Mouse (Mus musculus) C2C12 (cell line): Measurements from ENCODE around the gene Fam163b. TPM values are rescaled to one million over a fixed set of nuclear protein-coding genes. Genes with fewer than 3 reads are reported as not detected.

Experiments
- H3K27me3 ChIP-seq: one replicate; pipeline ENCODE4 v1.6.1; 2011; ENCODE audit not compliant: control insufficient read depth, insufficient read depth, insufficient read length
- H3K36me3 ChIP-seq: one replicate; pipeline ENCODE4 v1.6.1; 2011; ENCODE audit not compliant: control insufficient read depth, insufficient read depth
- H3K4me3 ChIP-seq: one replicate; pipeline ENCODE4 v1.5.1; 2011; ENCODE audit warnings: mild to moderate bottlenecking, control low read depth; ENCODE audit not compliant: poor library complexity, insufficient read depth, severe bottlenecking
- H3K79me2 ChIP-seq: one replicate; pipeline ENCODE4 v1.6.1; 2011; ENCODE audit not compliant: control insufficient read depth, insufficient read depth
- H3K79me3 ChIP-seq: one replicate; pipeline ENCODE4 v1.6.1; 2011; ENCODE audit warnings: low read depth, control low read depth
- H3ac ChIP-seq: one replicate; pipeline ENCODE3; 2011; ENCODE audit warnings: low read depth; ENCODE audit not compliant: control insufficient read depth, insufficient read length
- CEBPB ChIP-seq: IDR thresholded peaks from one replicate; pipeline ENCODE4 v1.6.1; 2011; ENCODE audit warnings: low read depth, mild to moderate bottlenecking, control low read depth, moderate library complexity
- CTCF ChIP-seq: IDR thresholded peaks from one replicate; pipeline ENCODE4 v1.5.1; 2011; ENCODE audit not compliant: control insufficient read depth, insufficient read depth, insufficient read length
- FOSL1 ChIP-seq: IDR thresholded peaks from one replicate; pipeline ENCODE4 v1.8.0; 2011; ENCODE audit warnings: mild to moderate bottlenecking, low read length; ENCODE audit not compliant: poor library complexity, insufficient read depth, severe bottlenecking
- MAX ChIP-seq: IDR thresholded peaks from one replicate; pipeline ENCODE4 v1.6.1; 2011; ENCODE audit warnings: mild to moderate bottlenecking, control low read depth
- MYOD1 ChIP-seq: IDR thresholded peaks from one replicate; pipeline ENCODE4 v1.6.1; 2011; ENCODE audit warnings: low read depth; ENCODE audit not compliant: control insufficient read depth, insufficient read length
- MYOG ChIP-seq: IDR thresholded peaks from one replicate; pipeline ENCODE4 v1.6.1; 2011; ENCODE audit not compliant: control insufficient read depth, insufficient read length; ENCODE audit errors: extremely low read depth
- USF1 ChIP-seq: IDR thresholded peaks from one replicate; pipeline ENCODE4 v1.6.1; 2011; ENCODE audit warnings: low read depth, mild to moderate bottlenecking, control low read depth, moderate library complexity
- polyA plus RNA-seq: library from polyadenylated mRNA; unstranded; fragments of >200 nt; fragmentation: generic; extraction: Trizol; gene quantifications from one replicate; pipeline ENCODE4 v1.2.1, GENCODE M21; 2012; ENCODE audit warnings: missing spikeins

The Fam163b gene
- polyA plus RNA-seq, 1 experiment = not detected

GRCm38 (mm10) chr2:27120241-27120641 is 22.1 kb downstream of the Fam163b start:
- no peak overlapping the region for H3ac ChIP-seq
- H3K27me3 ChIP-seq = peaks cover 81% of the 10 kb centered on the region
- H3K79me3 ChIP-seq = no peaks in the 10 kb centered on the region
- no peak overlapping the region for H3K4me3 ChIP-seq
- TF ChIP-seq CEBPB (no peak), MYOD1 (no peak), CTCF (no peak), MYOG (no peak), FOSL1 (no peak), MAX (no peak), USF1 (no peak)
- H3K36me3 ChIP-seq = no peaks in the 10 kb centered on the region
- H3K79me2 ChIP-seq = no peaks in the 10 kb centered on the region

DNA sequence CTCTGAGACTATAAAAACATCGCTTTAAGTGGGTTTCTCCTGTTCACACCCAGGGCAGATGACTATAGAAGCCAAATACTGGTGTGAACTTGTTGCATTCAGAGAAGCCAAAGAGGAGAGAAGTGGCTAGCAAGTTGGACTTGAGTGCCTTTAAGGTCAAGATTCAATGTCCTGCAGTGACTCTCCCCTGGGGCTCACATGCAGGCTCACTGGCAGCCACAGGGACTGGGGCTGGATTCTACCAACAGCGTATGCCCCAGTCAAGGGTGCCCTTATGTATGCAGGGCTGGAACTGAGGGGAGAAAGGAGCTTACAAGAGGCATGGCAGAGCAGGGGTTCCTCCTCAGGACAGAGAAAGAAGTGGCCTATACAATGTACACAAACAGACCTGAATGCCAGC is 22.5 kb downstream of the Fam163b start:
- Histone ChIP-seq H3K4me3 (no peak overlapping the region), H3K79me2 (no peaks in the 10 kb centered on the region), H3K27me3 (peaks cover 85% of the 10 kb centered on the region), H3ac (no peak overlapping the region), H3K36me3 (no peaks in the 10 kb centered on the region), H3K79me3 (no peaks in the 10 kb centered on the region)
- TF ChIP-seq MYOD1 (no peak), CEBPB (no peak), MYOG (no peak), MAX (no peak), USF1 (no peak), FOSL1 (no peak), CTCF (no peak)

GRCm38 (mm10) chr2:27118452-27118851 is 23.8 kb downstream of the Fam163b start:
- Histone ChIP-seq H3ac (no peak overlapping the region), H3K79me3 (no peaks in the 10 kb centered on the region), H3K36me3 (no peaks in the 10 kb centered on the region), H3K4me3 (no peak overlapping the region), H3K79me2 (no peaks in the 10 kb centered on the region), H3K27me3 (peaks cover 90% of the 10 kb centered on the region)
- no peak for TF ChIP-seq MYOG
- no peak for TF ChIP-seq CEBPB
- no peak for TF ChIP-seq FOSL1
- no peak for TF ChIP-seq USF1
- no peak for TF ChIP-seq MYOD1
- no peak for TF ChIP-seq CTCF
- no peak for TF ChIP-seq MAX

DNA sequence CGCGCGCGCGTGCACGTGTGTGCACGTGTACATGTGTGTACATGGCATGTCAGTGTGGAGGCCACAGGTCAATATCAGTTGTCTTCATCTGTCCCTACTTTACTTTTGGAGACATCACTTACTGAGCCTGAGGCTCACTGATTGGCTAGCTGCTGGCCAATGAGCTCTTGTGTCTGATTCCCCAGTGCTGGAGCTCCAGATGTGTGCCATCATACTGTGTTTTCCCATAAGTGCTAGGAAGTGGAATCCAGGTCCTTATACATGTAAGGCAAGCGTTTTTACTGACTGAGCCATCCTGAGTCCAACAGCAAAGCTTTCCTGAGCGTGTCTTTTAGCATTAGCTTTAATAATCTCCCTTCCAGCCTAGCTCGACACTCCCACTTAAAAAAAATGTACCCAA is 28.1 kb downstream of the Fam163b start:
- no peak overlapping the region for H3ac ChIP-seq
- TF ChIP-seq MYOG = no peak
- TF ChIP-seq FOSL1 = no peak
- TF ChIP-seq CTCF = no peak
- TF ChIP-seq CEBPB = no peak
- TF ChIP-seq USF1 = no peak
- no peak for TF ChIP-seq MYOD1
- TF ChIP-seq MAX = no peak
- H3K4me3 ChIP-seq = no peak overlapping the region
- H3K36me3 ChIP-seq = no peaks in the 10 kb centered on the region
- H3K79me2 ChIP-seq = no peaks in the 10 kb centered on the region
- H3K79me3 ChIP-seq = no peaks in the 10 kb centered on the region
- peaks cover 83% of the 10 kb centered on the region for H3K27me3 ChIP-seq

- no peak overlapping the region for H3K4me3 ChIP-seq
- no peaks in the 10 kb centered on the region for H3K36me3 ChIP-seq
- H3K27me3 ChIP-seq = peaks cover 80% of the 10 kb centered on the region
- no peaks in the 10 kb centered on the region for H3K79me2 ChIP-seq
- TF ChIP-seq FOSL1 (no peak), USF1 (no peak), CEBPB (no peak), CTCF (no peak), MAX (no peak), MYOD1 (no peak), MYOG (no peak)
- H3ac ChIP-seq = no peak overlapping the region
- H3K79me3 ChIP-seq = no peaks in the 10 kb centered on the region
Observed at GRCm38 (mm10) chr2:27112585-27112984, 29.7 kb downstream of the Fam163b start.

DNA sequence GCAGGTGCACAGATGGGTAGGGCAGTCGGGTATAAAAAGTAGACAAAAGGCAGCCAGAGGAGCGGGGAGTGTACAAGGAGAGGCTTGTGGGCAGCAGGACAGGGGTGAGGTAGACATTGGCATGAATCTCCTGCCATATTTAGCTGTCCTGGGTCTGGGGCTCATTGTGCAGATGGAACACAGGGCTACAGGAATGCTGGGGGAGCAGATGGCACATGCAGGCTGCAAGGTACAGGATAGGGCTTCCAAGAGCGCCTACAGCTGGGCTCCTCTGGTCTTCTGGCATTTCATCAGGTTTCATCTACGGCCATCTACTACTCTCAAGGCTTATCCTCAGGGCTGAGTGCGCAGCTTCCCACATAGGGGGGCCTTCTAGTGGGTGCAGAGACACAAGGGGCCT is 33.2 kb downstream of the Fam163b start:
- Histone ChIP-seq H3K36me3 (no peaks in the 10 kb centered on the region), H3K27me3 (peaks cover 65% of the 10 kb centered on the region), H3K79me2 (no peaks in the 10 kb centered on the region), H3K4me3 (no peak overlapping the region), H3ac (no peak overlapping the region), H3K79me3 (no peaks in the 10 kb centered on the region)
- TF ChIP-seq MAX (no peak), MYOG (no peak), USF1 (no peak), FOSL1 (no peak), CTCF (no peak), CEBPB (no peak), MYOD1 (no peak)
